Mouse (Mus musculus) brain, embryonic 14.5 days (tissue): Measurements from ENCODE around the gene P4ha3.

Source experiments
- CTCF ChIP-seq: fragments of 200-500 bp; IDR thresholded peaks from 2 replicates; pipeline ENCODE4 v1.5.1; 2012; ENCODE audit warnings: inconsistent platforms, mild to moderate bottlenecking, moderate library complexity, borderline replicate concordance; ENCODE audit not compliant: insufficient read depth, insufficient read length; ENCODE audit errors: extremely low read depth
- POLR2A ChIP-seq: fragments of 200-500 bp; IDR thresholded peaks from 2 replicates; pipeline ENCODE4 v1.6.1; 2012; ENCODE audit warnings: mild to moderate bottlenecking, inconsistent platforms, borderline replicate concordance; ENCODE audit not compliant: poor library complexity, insufficient read depth, insufficient read length, severe bottlenecking; ENCODE audit errors: extremely low read depth

GRCm38 (mm10) chr7:100310290-100310689, 25.0 kb downstream of the P4ha3 start:
- TF ChIP-seq CTCF: no peak
- no peak for TF ChIP-seq POLR2A
